Mouse (Mus musculus) C2C12 (cell line): ENCODE results near the gene Guca2a.

Source experiments
- CEBPB ChIP-seq: IDR thresholded peaks from one replicate; pipeline ENCODE4 v1.6.1; 2011; ENCODE audit warnings: low read depth, mild to moderate bottlenecking, control low read depth, moderate library complexity
- CTCF ChIP-seq: IDR thresholded peaks from one replicate; pipeline ENCODE4 v1.5.1; 2011; ENCODE audit not compliant: control insufficient read depth, insufficient read depth, insufficient read length
- MAX ChIP-seq: IDR thresholded peaks from one replicate; pipeline ENCODE4 v1.6.1; 2011; ENCODE audit warnings: mild to moderate bottlenecking, control low read depth
- USF1 ChIP-seq: IDR thresholded peaks from one replicate; pipeline ENCODE4 v1.6.1; 2011; ENCODE audit warnings: low read depth, mild to moderate bottlenecking, control low read depth, moderate library complexity

DNA sequence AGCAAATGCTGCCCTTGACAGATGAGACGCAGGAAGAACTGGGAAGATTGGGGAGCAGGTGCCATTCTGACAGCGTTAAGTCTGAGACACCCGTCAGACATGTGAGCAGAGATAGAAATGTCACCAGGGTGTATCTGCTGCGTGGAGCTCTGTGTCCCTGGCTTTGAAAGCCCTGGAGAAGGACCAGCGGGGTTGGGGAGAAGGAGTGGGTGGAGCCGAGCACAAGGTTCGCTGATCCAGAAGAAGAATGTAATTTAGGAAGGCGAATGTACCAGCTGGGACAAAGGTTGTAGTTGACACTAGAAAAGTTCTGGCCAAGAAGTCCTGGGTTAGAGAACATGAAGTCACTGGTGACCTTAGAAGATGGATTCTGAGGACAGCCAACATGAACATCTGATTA is 28.6 kb downstream of the Guca2a start:
- TF ChIP-seq CTCF: no peak
- TF ChIP-seq MAX: no peak
- no peak for TF ChIP-seq USF1
- TF ChIP-seq CEBPB: no peak
